Mouse (Mus musculus) macrophage (primary cell): ENCODE measurements around the gene Ndufc1. TPM values are rescaled to one million over a fixed set of nuclear protein-coding genes. Genes with fewer than 3 reads are reported as not detected.

Experiments
- H3K27ac ChIP-seq: fragments of 350-480 bp; formaldehyde crosslinking; 2 replicates; pipeline ENCODE4 v1.9.0; 2021
- H3K36me3 ChIP-seq: fragments of 350-480 bp; formaldehyde crosslinking; 2 replicates; pipeline ENCODE4 v1.9.0; 2021; ENCODE audit errors: inconsistent target
- H3K4me3 ChIP-seq: fragments of 350-480 bp; formaldehyde crosslinking; 2 replicates; pipeline ENCODE4 v1.9.0; 2021; ENCODE audit errors: inconsistent target
- H3K79me2 ChIP-seq: fragments of 350-480 bp; formaldehyde crosslinking; 2 replicates; pipeline ENCODE4 v1.9.0; 2021; ENCODE audit errors: inconsistent target
- WGBS: methylation state at CpG from one replicate; pipeline ENCODE4 v1.1.7; 2026; ENCODE audit warnings: inconsistent platforms; ENCODE audit not compliant: missing documents; 5-methylcytosine and 5-hydroxymethylcytosine counted together
- polyA plus RNA-seq: library from polyadenylated mRNA; stranded (reverse); fragments of 250-400 nt; gene quantifications from 3 replicates; pipeline ENCODE4 v1.2.4, GENCODE M21; 2018; ENCODE audit warnings: inconsistent platforms

Gene Ndufc1
- polyA plus RNA-seq, 1 experiment from 2014 or later: 52.1 TPM

DNA sequence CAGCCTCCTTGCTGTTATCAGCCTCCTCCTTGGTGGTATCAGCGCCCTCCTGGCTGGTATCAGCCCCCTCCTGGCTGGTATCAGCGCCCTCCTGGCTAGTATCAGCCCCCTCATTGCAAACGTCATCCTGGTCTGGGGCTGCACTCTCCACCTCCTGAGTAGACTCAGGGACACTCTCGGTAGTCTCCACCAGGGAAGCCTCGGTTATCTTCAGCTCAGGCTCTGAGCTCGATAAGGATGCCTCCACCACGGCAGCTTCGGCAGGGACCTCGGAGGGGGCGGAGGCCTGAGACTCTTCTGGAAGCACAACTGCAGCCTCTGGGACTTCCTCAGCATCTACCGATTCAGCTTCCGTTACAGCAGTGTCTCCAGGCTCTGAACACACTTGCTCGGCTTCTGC is 19.9 kb downstream of the Ndufc1 start:
- Histone ChIP-seq H3K27ac (no peak overlapping the region), H3K79me2 (no peaks in the 10 kb centered on the region), H3K4me3 (no peak overlapping the region), H3K36me3 (no peaks in the 10 kb centered on the region)
- 13% methylated on average over 13 of the region's 13 CpGs for WGBS

DNA sequence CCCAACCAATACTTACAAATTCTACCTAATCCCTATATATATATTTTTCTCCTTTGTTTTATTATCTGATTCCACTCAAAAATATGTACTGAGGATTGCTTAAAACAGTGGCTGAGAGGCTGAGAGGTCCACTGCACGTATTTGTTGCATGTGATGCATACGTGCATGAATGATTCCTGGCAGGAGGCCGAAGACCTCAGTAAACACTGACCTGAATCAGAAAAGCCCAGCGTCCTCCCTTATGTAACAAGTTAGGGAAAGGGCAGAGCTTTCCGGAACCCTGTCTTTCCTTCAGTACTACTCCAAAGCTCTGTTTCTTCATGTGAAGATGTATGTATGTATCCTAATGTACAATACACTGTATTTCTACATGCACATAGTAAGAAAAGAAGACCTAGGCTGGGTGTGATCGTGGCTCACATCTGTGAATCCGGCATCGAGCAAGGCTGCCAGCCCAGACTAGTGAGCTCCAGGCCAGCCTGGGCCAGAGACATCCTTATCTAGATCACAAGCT is 20.9 kb downstream of the Ndufc1 start:
- Histone ChIP-seq H3K27ac (no peak overlapping the region), H3K36me3 (no peaks in the 10 kb centered on the region), H3K79me2 (no peaks in the 10 kb centered on the region), H3K4me3 (no peak overlapping the region)
- 97% methylated on average over 7 of the region's 8 CpGs for WGBS

DNA sequence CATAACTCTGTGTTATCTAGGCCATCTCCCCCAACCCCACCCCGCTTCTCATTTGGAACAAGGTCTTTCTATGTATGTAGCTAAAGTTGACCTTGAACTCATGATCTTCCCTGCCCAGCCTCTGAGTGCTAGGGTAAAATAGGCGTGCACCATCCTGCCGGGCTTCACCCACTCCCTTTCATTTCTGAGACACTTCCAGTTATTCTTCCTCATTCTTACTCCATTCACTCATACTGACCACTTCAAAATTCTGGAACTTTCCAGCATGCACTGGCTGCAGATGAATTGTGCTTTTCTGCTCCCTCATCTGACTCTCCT is 21.7 kb downstream of the Ndufc1 start:
- no peaks in the 10 kb centered on the region for H3K36me3 ChIP-seq
- 86% methylated on average over 3 of the region's 3 CpGs for WGBS
- H3K4me3 ChIP-seq: no peak overlapping the region

DNA sequence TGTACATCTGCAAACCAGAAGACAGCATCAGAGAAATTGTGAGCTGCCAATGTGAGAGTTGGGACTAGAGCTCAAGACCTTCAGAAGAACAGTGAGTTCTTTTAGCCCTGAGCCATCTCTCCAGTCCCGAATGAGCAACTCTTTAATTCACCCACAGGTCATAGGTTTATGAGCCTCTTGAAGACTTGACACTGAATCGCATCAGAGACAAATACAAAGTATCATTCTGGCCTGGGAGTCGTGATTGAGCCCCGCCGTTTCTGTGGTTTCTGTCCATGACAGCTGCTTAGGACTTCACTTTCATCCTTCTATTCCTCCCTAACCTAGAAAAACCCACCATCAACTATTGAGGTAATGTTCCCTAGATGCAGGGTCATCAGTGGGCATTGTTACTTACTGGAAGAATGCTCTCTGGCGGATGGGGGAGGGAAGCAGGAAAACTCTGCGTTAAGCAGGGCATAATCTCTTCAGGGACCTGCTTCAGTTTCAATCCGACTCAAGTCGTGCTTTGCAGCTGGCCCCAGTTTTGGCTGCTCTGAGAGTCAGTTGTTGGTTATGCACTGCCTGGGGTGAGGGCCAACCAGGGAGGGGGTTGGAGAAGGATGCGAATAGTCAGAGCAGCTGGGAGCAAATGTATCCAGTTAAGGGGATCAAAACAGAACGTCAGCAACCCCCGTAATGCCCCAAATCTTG is 22.2 kb downstream of the Ndufc1 start:
- Histone ChIP-seq H3K36me3 (no peaks in the 10 kb centered on the region), H3K27ac (no peak overlapping the region), H3K4me3 (no peak overlapping the region), H3K79me2 (no peaks in the 10 kb centered on the region)
- WGBS: 88% methylated on average over 12 of the region's 12 CpGs

More for the DNA sequence above, 21.7 kb downstream of the Ndufc1 start:
- no peaks in the 10 kb centered on the region for H3K79me2 ChIP-seq
- H3K27ac ChIP-seq: no peak overlapping the region

DNA sequence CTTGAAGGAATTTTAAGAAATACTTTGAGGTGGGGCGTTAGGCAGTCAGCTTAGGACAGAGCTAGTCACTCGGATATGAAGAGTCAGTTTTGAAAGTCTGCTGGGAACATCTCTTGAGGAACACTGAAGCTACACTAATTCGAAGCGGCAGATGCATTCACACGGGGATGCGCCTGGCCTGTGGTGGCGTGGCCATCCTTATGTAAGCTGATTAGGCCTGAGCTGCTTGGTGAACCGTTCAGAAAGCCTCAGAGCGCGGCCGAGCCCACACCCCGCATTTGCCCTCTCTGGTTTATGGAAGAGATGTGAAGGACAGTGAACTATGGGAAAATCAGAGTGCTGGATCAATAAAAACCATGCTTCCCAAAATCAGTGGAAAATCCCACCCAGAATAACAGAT is 25.4 kb downstream of the Ndufc1 start:
- no peaks in the 10 kb centered on the region for H3K79me2 ChIP-seq
- 93% methylated on average over 12 of the region's 12 CpGs for WGBS

DNA sequence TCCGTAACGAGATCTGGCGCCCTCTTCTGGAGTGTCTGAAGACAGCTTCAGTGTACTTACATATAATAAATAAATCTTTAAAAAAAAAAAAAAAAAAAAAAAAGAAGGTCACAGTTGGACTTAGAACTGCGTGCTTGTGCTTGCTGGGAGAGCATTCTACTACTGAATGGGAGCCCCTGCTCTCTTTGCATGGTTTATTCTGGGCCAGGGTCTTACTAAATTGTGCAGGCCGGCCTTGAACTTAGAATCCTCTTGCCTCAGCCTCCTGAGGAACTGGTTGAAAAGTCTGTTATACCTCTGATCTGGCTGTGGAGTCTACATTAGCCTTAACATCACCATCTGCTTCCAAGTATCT is 28.2 kb downstream of the Ndufc1 start:
- H3K4me3 ChIP-seq: no peak overlapping the region
- no peak overlapping the region for H3K27ac ChIP-seq
- 80% methylated on average over 2 of the region's 5 CpGs for WGBS
- no peaks in the 10 kb centered on the region for H3K36me3 ChIP-seq
- no peaks in the 10 kb centered on the region for H3K79me2 ChIP-seq

More for the DNA sequence above, 25.4 kb downstream of the Ndufc1 start:
- Histone ChIP-seq H3K4me3 (no peak overlapping the region), H3K36me3 (no peaks in the 10 kb centered on the region), H3K27ac (no peak overlapping the region)

DNA sequence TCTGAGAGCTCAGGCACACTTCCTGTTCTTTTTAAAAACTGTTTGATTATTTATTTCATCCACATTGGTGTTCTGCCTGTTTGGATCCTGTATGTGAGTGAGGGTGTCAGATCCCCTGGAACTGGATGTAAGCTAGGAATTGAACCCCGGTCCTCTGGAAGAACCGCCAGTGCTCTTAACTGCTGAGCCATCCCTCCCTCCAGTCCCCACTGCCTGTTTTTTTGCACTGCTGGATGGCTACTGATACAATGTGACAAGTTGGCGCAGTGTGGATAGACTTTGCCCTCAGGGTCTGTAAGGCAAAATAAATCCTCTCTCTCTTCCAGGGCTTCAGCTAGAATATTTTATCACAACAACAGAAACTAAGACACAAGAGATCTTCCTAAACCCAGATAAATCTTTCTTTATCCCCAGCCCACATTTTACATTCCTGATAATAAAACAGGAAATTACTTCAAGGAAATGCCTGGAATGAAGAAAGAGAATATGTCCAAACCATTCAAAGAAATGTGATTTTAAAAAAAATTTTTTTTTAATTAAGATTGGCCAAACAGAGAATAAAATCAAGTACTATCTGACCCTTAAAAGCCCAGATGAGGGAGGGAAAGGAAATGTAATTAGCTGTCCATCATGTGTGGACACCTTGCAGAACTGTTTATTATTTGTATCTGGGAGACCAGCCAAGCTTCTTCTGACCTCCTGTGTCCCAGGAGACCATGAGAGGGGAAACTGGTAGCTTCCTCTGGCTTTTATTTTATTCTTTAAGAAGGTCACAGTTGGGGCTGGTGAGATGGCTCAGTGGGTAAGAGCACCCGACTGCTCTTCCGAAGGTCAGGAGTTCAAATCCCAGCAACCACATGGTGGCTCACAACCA is 28.8 kb downstream of the Ndufc1 start:
- H3K27ac ChIP-seq: no peak overlapping the region
- H3K79me2 ChIP-seq: no peaks in the 10 kb centered on the region
- WGBS: 92% methylated on average over 3 of the region's 5 CpGs
- no peaks in the 10 kb centered on the region for H3K36me3 ChIP-seq
- no peak overlapping the region for H3K4me3 ChIP-seq

DNA sequence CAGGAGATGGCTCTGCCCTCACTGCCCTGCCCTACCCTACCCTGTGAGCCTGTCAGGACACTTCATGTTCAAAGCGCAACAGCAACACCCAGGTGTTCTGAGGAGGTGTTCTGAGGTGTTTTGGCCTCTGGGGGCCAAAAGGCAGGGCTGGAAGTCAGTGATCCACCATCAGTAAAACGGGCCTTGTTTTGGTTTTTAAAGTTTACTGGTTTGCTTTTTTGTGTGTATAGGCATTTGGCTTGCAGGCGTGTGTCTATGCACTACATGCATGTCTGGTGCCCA is 30.2 kb downstream of the Ndufc1 start:
- WGBS: 81% methylated on average over 3 of the region's 3 CpGs
- Histone ChIP-seq H3K27ac (no peak overlapping the region), H3K4me3 (peak overlapping the region; percentile 24; the same call in 1 of the 2 replicates)

DNA sequence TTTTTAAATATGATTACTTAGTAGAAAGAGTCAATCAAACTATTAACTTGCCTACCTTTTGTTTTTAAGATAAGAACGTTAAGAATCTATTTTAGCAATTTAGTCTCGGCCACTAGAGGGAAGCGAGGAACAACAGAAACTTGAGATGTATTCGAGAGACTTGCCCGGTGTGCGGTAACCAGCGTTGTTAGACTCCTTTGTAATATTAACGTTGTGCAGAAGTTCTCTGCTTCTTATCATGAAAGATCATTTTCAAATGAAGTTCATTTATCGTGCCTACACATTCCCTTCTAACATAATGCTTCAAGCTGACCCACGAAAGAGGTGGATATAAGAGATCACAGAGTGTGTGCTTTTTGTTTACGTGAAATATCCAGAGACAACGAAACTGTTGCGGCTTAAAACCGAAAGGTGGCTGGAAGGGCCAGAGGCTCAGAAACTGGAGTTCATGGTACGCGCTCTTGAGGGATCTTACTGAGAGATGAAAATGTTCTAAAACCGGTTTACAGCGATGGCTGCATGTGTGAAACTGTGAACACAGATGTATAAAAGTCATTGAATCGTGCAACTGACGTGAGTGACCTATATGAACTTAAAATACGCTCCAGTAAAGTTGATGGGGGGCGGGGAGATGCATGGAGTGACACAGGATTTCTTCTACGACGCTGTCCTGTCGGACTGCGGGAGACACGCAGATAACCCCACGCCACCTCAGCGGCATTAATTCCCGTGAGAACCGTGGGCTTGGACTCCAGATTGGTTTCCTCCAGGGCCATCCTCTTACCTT is 30.7 kb downstream of the Ndufc1 start:
- Histone ChIP-seq H3K36me3 (no peaks in the 10 kb centered on the region), H3K27ac (no peak overlapping the region), H3K79me2 (no peaks in the 10 kb centered on the region), H3K4me3 (peak overlapping the region; percentile 24)
- 32% methylated on average over 31 of the region's 31 CpGs for WGBS

More for the DNA sequence above, 30.2 kb downstream of the Ndufc1 start:
- H3K36me3 ChIP-seq: no peaks in the 10 kb centered on the region
- H3K79me2 ChIP-seq: no peaks in the 10 kb centered on the region

DNA sequence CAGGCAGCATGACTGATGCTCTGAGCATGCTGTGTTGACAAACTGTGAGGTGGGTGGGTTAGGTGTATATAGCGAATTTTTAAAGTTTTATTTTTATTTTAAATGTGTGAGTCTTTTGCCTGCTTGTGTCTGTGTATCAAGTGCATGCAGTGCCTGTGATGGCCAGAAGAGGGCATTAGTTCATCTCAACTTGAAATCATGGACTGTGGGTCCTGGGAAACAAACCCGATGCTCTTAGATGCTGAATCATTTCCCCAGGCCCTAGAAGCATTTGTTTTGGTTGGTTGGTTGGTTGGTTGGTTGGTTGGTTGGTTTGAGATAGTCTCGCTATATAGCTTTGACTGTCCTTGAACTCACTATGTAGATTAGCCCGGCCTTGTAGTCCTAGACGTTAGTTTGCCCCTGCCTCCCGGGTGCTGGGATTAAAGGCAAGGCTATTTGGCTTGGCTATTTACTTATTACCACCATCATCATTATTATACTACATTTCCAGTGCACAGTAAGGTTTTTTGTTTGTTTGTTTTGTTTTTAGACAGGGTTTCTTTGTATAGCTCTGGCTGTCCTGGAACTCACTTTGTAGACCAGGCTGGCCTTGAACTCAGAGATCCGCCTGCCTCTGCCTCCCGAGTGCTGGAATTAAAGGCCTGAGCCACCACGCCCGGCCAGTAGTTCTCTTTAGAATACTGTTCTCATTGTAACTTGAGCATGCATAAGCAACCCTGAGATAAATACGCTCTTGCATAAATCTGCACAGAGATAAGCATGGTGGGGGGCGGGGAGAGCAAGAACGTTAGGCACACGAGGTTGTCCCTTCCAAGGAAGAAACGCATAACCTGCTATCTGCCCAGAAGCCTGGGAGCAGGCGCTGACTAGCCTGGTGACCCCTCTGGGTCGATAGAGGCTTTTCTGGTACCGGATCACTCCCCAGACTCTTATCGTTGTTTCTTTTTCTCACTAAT is 33.2 kb downstream of the Ndufc1 start:
- no peaks in the 10 kb centered on the region for H3K79me2 ChIP-seq
- no peaks in the 10 kb centered on the region for H3K36me3 ChIP-seq
- H3K27ac ChIP-seq: no peak overlapping the region
- 86% methylated on average over 19 of the region's 19 CpGs for WGBS
- H3K4me3 ChIP-seq: no peak overlapping the region

DNA sequence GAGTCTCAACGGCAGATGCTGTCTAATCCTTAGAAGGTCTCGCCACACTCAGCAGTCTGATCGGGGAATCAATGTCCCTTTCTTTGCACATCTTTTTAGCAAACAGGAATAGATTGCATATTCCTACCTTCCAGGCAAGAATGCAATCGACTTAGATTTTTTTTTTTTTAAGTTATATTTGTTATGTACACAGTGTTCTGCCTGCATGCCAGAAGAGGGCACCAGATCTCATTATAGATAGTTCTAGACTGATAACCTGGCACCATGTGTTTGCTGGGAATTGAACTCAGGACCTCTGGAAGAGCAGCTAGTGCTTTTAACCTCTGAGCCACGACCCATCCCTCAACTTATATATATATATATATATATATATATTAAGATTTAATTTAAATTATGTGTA is 35.2 kb downstream of the Ndufc1 start:
- H3K27ac ChIP-seq: no peak overlapping the region
- WGBS: 84% methylated on average over 5 of the region's 5 CpGs
- no peaks in the 10 kb centered on the region for H3K36me3 ChIP-seq
- H3K4me3 ChIP-seq: no peak overlapping the region
- H3K79me2 ChIP-seq: no peaks in the 10 kb centered on the region

DNA sequence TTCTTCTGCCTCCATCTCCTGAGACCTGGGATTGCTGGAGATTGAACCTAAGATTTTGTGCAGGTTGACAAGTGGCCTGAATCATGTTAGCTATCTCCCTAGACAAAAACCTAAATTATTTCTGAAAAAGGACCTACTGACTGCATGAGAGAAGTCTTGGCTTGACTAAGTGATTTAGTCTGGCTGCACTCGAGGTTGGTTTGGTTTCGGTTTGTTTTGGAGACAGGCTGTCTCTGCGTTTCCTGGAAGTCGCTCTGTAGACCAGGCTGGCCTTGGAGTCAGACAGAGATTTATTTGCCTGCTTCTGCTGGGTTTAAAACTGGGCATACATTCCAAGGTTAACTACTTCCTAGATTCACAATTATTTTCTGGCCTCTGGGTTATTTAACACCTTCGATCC is 35.9 kb downstream of the Ndufc1 start:
- H3K27ac ChIP-seq: no peak overlapping the region
- WGBS: 45% methylated on average over 5 of the region's 5 CpGs
- no peak overlapping the region for H3K4me3 ChIP-seq
- H3K79me2 ChIP-seq: no peaks in the 10 kb centered on the region
- no peaks in the 10 kb centered on the region for H3K36me3 ChIP-seq

DNA sequence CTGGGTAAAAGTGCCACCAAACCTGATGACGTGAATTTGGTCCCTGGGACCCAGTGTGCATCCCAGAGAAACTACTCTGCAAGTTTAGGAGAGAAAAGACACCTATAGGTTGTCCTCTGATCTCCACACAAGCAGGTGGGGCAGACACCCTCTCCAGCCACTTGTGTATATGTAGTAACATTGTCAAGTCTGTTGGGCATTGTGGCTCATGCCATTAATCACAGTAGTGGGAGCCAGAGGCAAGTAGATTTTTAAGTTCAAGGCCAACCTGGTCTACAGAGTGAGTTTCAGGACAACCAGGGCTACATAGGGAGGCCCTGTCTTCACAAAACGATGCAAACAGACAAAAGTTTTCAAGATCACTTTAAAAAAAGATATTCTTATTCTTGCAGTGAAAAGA is 37.0 kb downstream of the Ndufc1 start:
- H3K4me3 ChIP-seq: no peak overlapping the region
- no peak overlapping the region for H3K27ac ChIP-seq
- 89% methylated on average over 2 of the region's 2 CpGs for WGBS
- no peaks in the 10 kb centered on the region for H3K36me3 ChIP-seq
- no peaks in the 10 kb centered on the region for H3K79me2 ChIP-seq

DNA sequence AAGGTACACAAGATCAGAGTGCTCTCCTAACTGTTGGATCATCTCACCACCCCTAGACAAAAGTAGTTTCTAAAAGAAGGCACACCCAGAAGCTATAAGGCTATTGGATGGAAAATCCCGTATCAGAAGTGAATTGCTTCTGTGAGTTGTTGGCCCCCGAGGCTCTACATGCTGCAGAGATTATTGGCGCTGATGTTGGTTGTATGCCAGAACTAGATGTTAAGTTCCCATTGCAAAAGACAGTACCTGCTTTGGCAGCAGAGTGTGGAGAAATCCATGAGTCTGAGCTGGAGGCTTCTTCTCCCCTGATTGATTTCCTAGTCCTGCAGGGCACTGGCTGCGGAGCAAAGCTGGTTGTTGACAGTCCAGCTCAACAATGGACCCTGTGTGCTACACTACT is 40.8 kb downstream of the Ndufc1 start:
- Histone ChIP-seq H3K36me3 (no peaks in the 10 kb centered on the region), H3K79me2 (no peaks in the 10 kb centered on the region), H3K4me3 (no peak overlapping the region), H3K27ac (no peak overlapping the region)
- 100% methylated on average over 3 of the region's 4 CpGs for WGBS
